Mouse (Mus musculus) liver, embryonic 12.5 days (tissue): ENCODE results near the gene Elp5. TPM values are rescaled to one million over a fixed set of nuclear protein-coding genes. Genes with fewer than 3 reads are reported as not detected.
"Not testable (repeated sequence)": the region's sequence is repeated elsewhere in the genome, so short reads cannot be mapped to it uniquely, and the experiment has no call there.

Experiments used
- ATAC-seq: fragments of 200-750 bp; cut with Nextera tagmentation; 2 replicates; pipeline ENCODE4 v1.8.0; 2017; ENCODE audit warnings: moderate number of reproducible peaks, mild to moderate bottlenecking, moderate library complexity
- H3K27ac ChIP-seq: fragments of 300-500 bp; sonication (generic); 2 replicates; pipeline ENCODE4 v1.5.1; 2016; ENCODE audit warnings: mild to moderate bottlenecking
- H3K27me3 ChIP-seq: fragments of 300-500 bp; sonication (generic); replicated peaks from 2 replicates; pipeline ENCODE4 v1.6.1; 2016; ENCODE audit warnings: mild to moderate bottlenecking, moderate library complexity
- H3K36me3 ChIP-seq: fragments of 300-500 bp; sonication (generic); 2 replicates; pipeline ENCODE4 v1.6.1; 2016; ENCODE audit warnings: mild to moderate bottlenecking, moderate library complexity
- H3K4me1 ChIP-seq: fragments of 300-500 bp; sonication (generic); 2 replicates; pipeline ENCODE4 v1.6.1; 2016
- H3K4me2 ChIP-seq: fragments of 300-500 bp; sonication (generic); 2 replicates; pipeline ENCODE4 v1.6.1; 2016; ENCODE audit warnings: mild to moderate bottlenecking, moderate library complexity
- H3K4me3 ChIP-seq: fragments of 300-500 bp; sonication (generic); 2 replicates; pipeline ENCODE4 v1.5.1; 2016; ENCODE audit warnings: mild to moderate bottlenecking, moderate library complexity
- H3K9ac ChIP-seq: fragments of 300-500 bp; sonication (generic); 2 replicates; pipeline ENCODE4 v1.6.1; 2016; ENCODE audit warnings: mild to moderate bottlenecking, moderate library complexity
- H3K9me3 ChIP-seq: fragments of 300-500 bp; sonication (generic); replicated peaks from 2 replicates; pipeline ENCODE4 v1.6.1; 2016; ENCODE audit warnings: mild to moderate bottlenecking, moderate library complexity
- WGBS: fragments of 180-500 bp; shearing (Covaris S2); methylation state at CpG from one replicate; pipeline ENCODE4 v1.1.7; 2016; ENCODE audit not compliant: insufficient replicate concordance; 5-methylcytosine and 5-hydroxymethylcytosine counted together
- polyA plus RNA-seq: library from polyadenylated mRNA; unstranded; fragments of >200 nt; fragmentation: Nextera tagmentation; extraction: Ambion mirVana; gene quantifications from 2 replicates; pipeline ENCODE4 v1.2.1, GENCODE M21; 2016

Elp5 gene
- polyA plus RNA-seq, 1 experiment from 2014 or later = 91.8 TPM

- Histone ChIP-seq H3K4me1 (peaks cover 73% of the 10 kb centered on the region), H3K36me3 (no peaks in the 10 kb centered on the region), H3K9ac (peak overlapping the region; percentile 19), H3K4me2 (peak overlapping the region; percentile 71), H3K9me3 (no peaks in the 10 kb centered on the region), H3K27me3 (peaks cover 46% of the 10 kb centered on the region), H3K27ac (peak overlapping the region; percentile 57), H3K4me3 (peak overlapping the region; percentile 57)
- ATAC-seq = peak; percentile 78
- WGBS = 3% methylated on average over 40 of the region's 40 CpGs
These were observed 39.2 kb upstream of the Elp5 start for GRCm38 (mm10) chr11:70021264-70022132.

GRCm38 (mm10) chr11:70020731-70021263 lies 38.5 kb upstream of the Elp5 start:
- H3K9me3 ChIP-seq = no peaks in the 10 kb centered on the region
- peaks cover 71% of the 10 kb centered on the region for H3K4me1 ChIP-seq
- H3K4me2 ChIP-seq = peak overlapping the region; percentile 71
- peak overlapping the region; percentile 57 for H3K4me3 ChIP-seq
- H3K27me3 ChIP-seq = peaks cover 39% of the 10 kb centered on the region
- no peaks in the 10 kb centered on the region for H3K36me3 ChIP-seq
- WGBS = 2% methylated on average over 8 of the region's 8 CpGs
- peak overlapping the region; percentile 19 for H3K9ac ChIP-seq
- ATAC-seq = peak; percentile 82
- peak overlapping the region; percentile 57 for H3K27ac ChIP-seq

- Histone ChIP-seq H3K27me3 (peaks cover 32% of the 10 kb centered on the region), H3K9ac (no peak overlapping the region), H3K4me1 (peaks cover 76% of the 10 kb centered on the region), H3K9me3 (no peaks in the 10 kb centered on the region), H3K36me3 (no peaks in the 10 kb centered on the region), H3K27ac (peak overlapping the region; percentile 54), H3K4me2 (peak overlapping the region; percentile 71), H3K4me3 (peak overlapping the region; percentile 57; the same call in 1 of the 2 replicates)
- ATAC-seq = no peak
- whole genome bisulfite sequencing = 21% methylated on average over 8 of the region's 8 CpGs
These were observed 37.8 kb upstream of the Elp5 start for GRCm38 (mm10) chr11:70020022-70020631.

- Histone ChIP-seq H3K4me1 (peaks cover 81% of the 10 kb centered on the region), H3K9me3 (no peaks in the 10 kb centered on the region), H3K9ac (no peak overlapping the region), H3K27me3 (peaks cover 26% of the 10 kb centered on the region), H3K4me2 (peak overlapping the region; percentile 71), H3K4me3 (no peak overlapping the region), H3K36me3 (no peaks in the 10 kb centered on the region), H3K27ac (peak overlapping the region; percentile 54; the same call in 1 of the 2 replicates)
- 29% methylated on average over 2 of the region's 2 CpGs for WGBS
- no peak for ATAC-seq
These were observed 37.2 kb upstream of the Elp5 start for GRCm38 (mm10) chr11:70019495-70020021.

- Histone ChIP-seq H3K27ac (peak overlapping the region; percentile 65), H3K9me3 (no peaks in the 10 kb centered on the region), H3K27me3 (peaks cover 15% of the 10 kb centered on the region), H3K9ac (peak overlapping the region; percentile 62), H3K4me1 (peaks cover 78% of the 10 kb centered on the region), H3K4me2 (peak overlapping the region; percentile 71), H3K4me3 (peak overlapping the region; percentile 52), H3K36me3 (peaks cover 7% of the 10 kb centered on the region)
- 3% methylated on average over 25 of the region's 25 CpGs for WGBS
- no peak for ATAC-seq
These were observed 36.0 kb upstream of the Elp5 start for GRCm38 (mm10) chr11:70018131-70018990.

- no peak overlapping the region for H3K4me2 ChIP-seq
- H3K4me1 ChIP-seq = peaks cover 69% of the 10 kb centered on the region
These were observed 35.0 kb upstream of the Elp5 start for GRCm38 (mm10) chr11:70017199-70017767.

GRCm38 (mm10) chr11:70016669-70017068 lies 34.4 kb upstream of the Elp5 start, which contains the start of gene Dlg4:
Gene Dlg4, plus strand, starts transcription at chr11:70016942.
- ATAC-seq = no peak
- Histone ChIP-seq H3K27me3 (no peaks in the 10 kb centered on the region), H3K9me3 (no peaks in the 10 kb centered on the region), H3K36me3 (peaks cover 24% of the 10 kb centered on the region), H3K9ac (peak within 1 kb of the TSS; percentile 82; the same call in 1 of the 2 replicates), H3K4me3 (no peak within 1 kb of the TSS), H3K4me1 (peaks cover 68% of the 10 kb centered on the region), H3K27ac (no peak within 1 kb of the TSS), H3K4me2 (peak within 1 kb of the TSS; percentile 84; the same call in 1 of the 2 replicates)
- 56% methylated on average over 3 of the region's 3 CpGs for WGBS

More at GRCm38 (mm10) chr11:70017199-70017767, 35.0 kb upstream of the Elp5 start:
- Histone ChIP-seq H3K9me3 (no peaks in the 10 kb centered on the region), H3K9ac (no peak overlapping the region), H3K4me3 (no peak overlapping the region), H3K27me3 (peaks cover 4% of the 10 kb centered on the region; the same call in 1 of the 2 replicates), H3K27ac (no peak overlapping the region), H3K36me3 (peaks cover 18% of the 10 kb centered on the region)
- WGBS = 46% methylated on average over 7 of the region's 7 CpGs
- ATAC-seq = no peak

- not testable (repeated sequence) for ATAC-seq, H3K9ac ChIP-seq, H3K4me3 ChIP-seq, H3K4me2 ChIP-seq, H3K27me3 ChIP-seq, H3K27ac ChIP-seq, H3K9me3 ChIP-seq
- H3K36me3 ChIP-seq = peaks cover 29% of the 10 kb centered on the region
- peaks cover 63% of the 10 kb centered on the region for H3K4me1 ChIP-seq
- WGBS = 78% methylated on average over 2 of the region's 2 CpGs
These were observed 33.9 kb upstream of the Elp5 start for GRCm38 (mm10) chr11:70016177-70016576.

- H3K4me3 ChIP-seq = peak overlapping the region; percentile 68
- H3K27ac ChIP-seq = no peak overlapping the region
- H3K27me3 ChIP-seq = no peaks in the 10 kb centered on the region
- H3K9ac ChIP-seq = peak overlapping the region; percentile 82
- no peaks in the 10 kb centered on the region for H3K9me3 ChIP-seq
- peaks cover 58% of the 10 kb centered on the region for H3K4me1 ChIP-seq
- no peak for ATAC-seq
- H3K4me2 ChIP-seq = peak overlapping the region; percentile 84
- H3K36me3 ChIP-seq = peaks cover 34% of the 10 kb centered on the region
- WGBS = 58% methylated on average over 6 of the region's 6 CpGs
These were observed 33.4 kb upstream of the Elp5 start for GRCm38 (mm10) chr11:70015677-70016076.

GRCm38 (mm10) chr11:70014880-70015558 lies 32.7 kb upstream of the Elp5 start, which contains the start of gene Acadvl:
Gene Acadvl, minus strand, starts transcription at chr11:70015411.
- Histone ChIP-seq H3K9me3 (no peaks in the 10 kb centered on the region), H3K9ac (peak within 1 kb of the TSS; percentile 82), H3K27me3 (no peaks in the 10 kb centered on the region), H3K4me1 (peaks cover 52% of the 10 kb centered on the region), H3K4me2 (peak within 1 kb of the TSS; percentile 84), H3K36me3 (peaks cover 40% of the 10 kb centered on the region), H3K4me3 (peak within 1 kb of the TSS; percentile 68), H3K27ac (peak within 1 kb of the TSS; percentile 78)
- ATAC-seq = peak; percentile 91
- WGBS = under 1% methylated on average over 35 of the region's 35 CpGs
